Mouse (Mus musculus): Measurements from ENCODE around the gene Galk2. TPM values are rescaled to one million over a fixed set of nuclear protein-coding genes. Genes with fewer than 3 reads are reported as not detected.

Gene Galk2
- polyA plus RNA-seq, 1 experiment from 2014 or later: 35.2 TPM

GRCm38 (mm10) chr2:125936396-125936795, 77.5 kb downstream of the Galk2 start:
- Histone ChIP-seq H3K4me2 (ENCODE audit: low read depth, low read length) (no peak overlapping the region), H3K9me3 (ENCODE audit: control insufficient read depth, low read length) (no peaks in the 10 kb centered on the region), H3K36me3 (ENCODE audit: control insufficient read depth, insufficient read depth, low read length) (peaks cover 14% of the 10 kb centered on the region), H3K9ac (ENCODE audit: low read depth, low read length) (no peak overlapping the region), H3K4me1 (ENCODE audit: control insufficient read depth, insufficient read depth, low read length) (no peaks in the 10 kb centered on the region), H3K27me3 (replicated peaks; ENCODE audit: control insufficient read depth, insufficient read depth, low read length) (no peaks in the 10 kb centered on the region), H3K27ac (replicated peaks; ENCODE audit: low read depth, low read length) (no peak overlapping the region), H3K4me3 (ENCODE audit: low read depth, low read length) (no peak overlapping the region)
- WGBS: 36% methylated on average over 5 of the region's 5 CpGs
- DNase-seq (ENCODE audit: low spot score): no peak
- ATAC-seq (ENCODE audit: low read depth): peak; percentile 55; the same call in 1 of the 2 replicates

- H3K4me3 ChIP-seq (ENCODE audit: low read depth, low read length): no peak overlapping the region
- peak; percentile 83 for DNase-seq (ENCODE audit: low spot score)
- no peak overlapping the region for H3K9ac ChIP-seq (ENCODE audit: low read depth, low read length)
- 76% methylated on average over 6 of the region's 6 CpGs for WGBS
- ATAC-seq (ENCODE audit: low read depth): peak; percentile 63
- H3K27me3 ChIP-seq (replicated peaks; ENCODE audit: control insufficient read depth, insufficient read depth, low read length): no peaks in the 10 kb centered on the region
- H3K27ac ChIP-seq (replicated peaks; ENCODE audit: low read depth, low read length): peak overlapping the region; percentile 55
- no peaks in the 10 kb centered on the region for H3K4me1 ChIP-seq (ENCODE audit: control insufficient read depth, insufficient read depth, low read length)
- H3K9me3 ChIP-seq (ENCODE audit: control insufficient read depth, low read length): no peaks in the 10 kb centered on the region
- 0 out of 2 replicates have a peak, but pooled peaks cover 4% of the 10 kb centered on the region for H3K36me3 ChIP-seq (ENCODE audit: control insufficient read depth, insufficient read depth, low read length)
- no peak overlapping the region for H3K4me2 ChIP-seq (ENCODE audit: low read depth, low read length)
These were observed 80.2 kb downstream of the Galk2 start for GRCm38 (mm10) chr2:125938993-125939642.

- Histone ChIP-seq H3K4me3 (ENCODE audit: low read depth, low read length) (no peak overlapping the region), H3K9me3 (ENCODE audit: control insufficient read depth, low read length) (no peaks in the 10 kb centered on the region), H3K9ac (ENCODE audit: low read depth, low read length) (no peak overlapping the region), H3K4me1 (ENCODE audit: control insufficient read depth, insufficient read depth, low read length) (no peaks in the 10 kb centered on the region), H3K27ac (replicated peaks; ENCODE audit: low read depth, low read length) (no peak overlapping the region), H3K27me3 (replicated peaks; ENCODE audit: control insufficient read depth, insufficient read depth, low read length) (no peaks in the 10 kb centered on the region), H3K4me2 (ENCODE audit: low read depth, low read length) (no peak overlapping the region), H3K36me3 (ENCODE audit: control insufficient read depth, insufficient read depth, low read length) (peaks cover 5% of the 10 kb centered on the region; the same call in 1 of the 2 replicates)
- no peak for ATAC-seq (ENCODE audit: low read depth)
- WGBS: 68% methylated on average over 6 of the region's 6 CpGs
- no peak for DNase-seq (ENCODE audit: low spot score)
These were observed 82.3 kb downstream of the Galk2 start for GRCm38 (mm10) chr2:125941111-125941785.

- H3K9me3 ChIP-seq (ENCODE audit: control insufficient read depth, low read length): no peaks in the 10 kb centered on the region
- H3K27me3 ChIP-seq (replicated peaks; ENCODE audit: control insufficient read depth, insufficient read depth, low read length): no peaks in the 10 kb centered on the region
- ATAC-seq (ENCODE audit: low read depth) (no peak), DNase-seq (ENCODE audit: low spot score) (no peak)
- no peak overlapping the region for H3K4me2 ChIP-seq (ENCODE audit: low read depth, low read length)
- no peak overlapping the region for H3K9ac ChIP-seq (ENCODE audit: low read depth, low read length)
- no peaks in the 10 kb centered on the region for H3K4me1 ChIP-seq (ENCODE audit: control insufficient read depth, insufficient read depth, low read length)
- WGBS: 77% methylated on average over 1 of the region's 1 CpGs
- H3K27ac ChIP-seq (replicated peaks; ENCODE audit: low read depth, low read length): no peak overlapping the region
- H3K36me3 ChIP-seq (ENCODE audit: control insufficient read depth, insufficient read depth, low read length): peaks cover 18% of the 10 kb centered on the region; the same call in 1 of the 2 replicates
- H3K4me3 ChIP-seq (ENCODE audit: low read depth, low read length): no peak overlapping the region
These were observed 84.4 kb downstream of the Galk2 start for GRCm38 (mm10) chr2:125943301-125943700.

- H3K4me3 ChIP-seq (ENCODE audit: low read depth, low read length): no peak overlapping the region
- peaks cover 23% of the 10 kb centered on the region for H3K36me3 ChIP-seq (ENCODE audit: control insufficient read depth, insufficient read depth, low read length)
- no peak overlapping the region for H3K27ac ChIP-seq (replicated peaks; ENCODE audit: low read depth, low read length)
- WGBS: 93% methylated on average over 2 of the region's 2 CpGs
- no peak for ATAC-seq (ENCODE audit: low read depth)
- DNase-seq (ENCODE audit: low spot score): peak; percentile 39
- no peaks in the 10 kb centered on the region for H3K4me1 ChIP-seq (ENCODE audit: control insufficient read depth, insufficient read depth, low read length)
- H3K4me2 ChIP-seq (ENCODE audit: low read depth, low read length): no peak overlapping the region
- no peaks in the 10 kb centered on the region for H3K27me3 ChIP-seq (replicated peaks; ENCODE audit: control insufficient read depth, insufficient read depth, low read length)
- no peak overlapping the region for H3K9ac ChIP-seq (ENCODE audit: low read depth, low read length)
- H3K9me3 ChIP-seq (ENCODE audit: control insufficient read depth, low read length): no peaks in the 10 kb centered on the region
These were observed 89.3 kb downstream of the Galk2 start for GRCm38 (mm10) chr2:125948195-125948594.

GRCm38 (mm10) chr2:125968811-125969210, 109.9 kb downstream of the Galk2 start:
- Histone ChIP-seq H3K4me1 (ENCODE audit: control insufficient read depth, insufficient read depth, low read length) (peaks cover 6% of the 10 kb centered on the region), H3K36me3 (ENCODE audit: control insufficient read depth, insufficient read depth, low read length) (no peaks in the 10 kb centered on the region), H3K27ac (replicated peaks; ENCODE audit: low read depth, low read length) (no peak overlapping the region), H3K4me3 (ENCODE audit: low read depth, low read length) (no peak overlapping the region), H3K4me2 (ENCODE audit: low read depth, low read length) (no peak overlapping the region), H3K27me3 (replicated peaks; ENCODE audit: control insufficient read depth, insufficient read depth, low read length) (no peaks in the 10 kb centered on the region), H3K9ac (ENCODE audit: low read depth, low read length) (no peak overlapping the region), H3K9me3 (ENCODE audit: control insufficient read depth, low read length) (no peaks in the 10 kb centered on the region)
- no peak for ATAC-seq (ENCODE audit: low read depth)
- no peak for DNase-seq (ENCODE audit: low spot score)
- WGBS: 90% methylated on average over 1 of the region's 1 CpGs

- ATAC-seq (ENCODE audit: low read depth) (peak; percentile 80; the same call in 1 of the 2 replicates), DNase-seq (ENCODE audit: low spot score) (peak; percentile 66)
- Histone ChIP-seq H3K4me2 (ENCODE audit: low read depth, low read length) (no peak overlapping the region), H3K36me3 (ENCODE audit: control insufficient read depth, insufficient read depth, low read length) (peaks cover 8% of the 10 kb centered on the region), H3K9me3 (ENCODE audit: control insufficient read depth, low read length) (no peaks in the 10 kb centered on the region), H3K4me1 (ENCODE audit: control insufficient read depth, insufficient read depth, low read length) (peaks cover 7% of the 10 kb centered on the region), H3K4me3 (ENCODE audit: low read depth, low read length) (no peak overlapping the region), H3K27ac (replicated peaks; ENCODE audit: low read depth, low read length) (peak overlapping the region; percentile 49; the same call in 1 of the 2 replicates), H3K27me3 (replicated peaks; ENCODE audit: control insufficient read depth, insufficient read depth, low read length) (no peaks in the 10 kb centered on the region), H3K9ac (ENCODE audit: low read depth, low read length) (no peak overlapping the region)
- 22% methylated on average over 6 of the region's 6 CpGs for WGBS
These were observed 114.3 kb downstream of the Galk2 start for GRCm38 (mm10) chr2:125973207-125973606.

GRCm38 (mm10) chr2:125975206-125975605, 116.3 kb downstream of the Galk2 start:
- no peak for DNase-seq (ENCODE audit: low spot score)

More at GRCm38 (mm10) chr2:125975206-125975605, 116.3 kb downstream of the Galk2 start:
- Histone ChIP-seq H3K9me3 (ENCODE audit: control insufficient read depth, low read length) (no peaks in the 10 kb centered on the region), H3K9ac (ENCODE audit: low read depth, low read length) (no peak overlapping the region), H3K27me3 (replicated peaks; ENCODE audit: control insufficient read depth, insufficient read depth, low read length) (no peaks in the 10 kb centered on the region), H3K36me3 (ENCODE audit: control insufficient read depth, insufficient read depth, low read length) (peaks cover 8% of the 10 kb centered on the region), H3K4me2 (ENCODE audit: low read depth, low read length) (no peak overlapping the region), H3K27ac (replicated peaks; ENCODE audit: low read depth, low read length) (no peak overlapping the region), H3K4me1 (ENCODE audit: control insufficient read depth, insufficient read depth, low read length) (peaks cover 7% of the 10 kb centered on the region), H3K4me3 (ENCODE audit: low read depth, low read length) (no peak overlapping the region)
- no peak for ATAC-seq (ENCODE audit: low read depth)
- 91% methylated on average over 10 of the region's 10 CpGs for WGBS
